Mouse (Mus musculus) right cerebral cortex, postnatal 14 days (tissue): Measurements from ENCODE around the gene Slc18a3.

Source experiments
- DNase-seq: peaks from one replicate; pipeline ENCODE4 v3.0.0; 2022

The Slc18a3 gene

GRCm38 (mm10) chr14:32452552-32452951, 12.1 kb downstream of the Slc18a3 start:
- DNase-seq, result no peak

- DNase-seq, result no peak
Measured at GRCm38 (mm10) chr14:32446989-32447388, 17.7 kb downstream of the Slc18a3 start.

GRCm38 (mm10) chr14:32443446-32443845, 21.2 kb downstream of the Slc18a3 start:
- no peak for DNase-seq

- no peak for DNase-seq
Measured at GRCm38 (mm10) chr14:32439744-32440143, 24.9 kb downstream of the Slc18a3 start.

GRCm38 (mm10) chr14:32439316-32439715, 25.3 kb downstream of the Slc18a3 start:
- DNase-seq, result no peak

- DNase-seq, result no peak
Measured at GRCm38 (mm10) chr14:32437352-32437793, 27.3 kb downstream of the Slc18a3 start.

GRCm38 (mm10) chr14:32429030-32429602, 35.5 kb downstream of the Slc18a3 start:
- no peak for DNase-seq

- no peak for DNase-seq
Measured at GRCm38 (mm10) chr14:32423946-32424345, 40.7 kb downstream of the Slc18a3 start.

GRCm38 (mm10) chr14:32418747-32419146, 45.9 kb downstream of the Slc18a3 start:
- DNase-seq, result no peak
